Mouse (Mus musculus) heart, postnatal 4 days (tissue): ENCODE measurements around the gene Afm. TPM values are rescaled to one million over a fixed set of nuclear protein-coding genes. Genes with fewer than 3 reads are reported as not detected.

Experiments used
- DNase-seq: peaks from one replicate; pipeline ENCODE4 v3.0.0; 2021
- total RNA-seq, 2 experiments: library from RNA; stranded (reverse); gene quantifications; 2 replicates each; pipeline ENCODE4 v1.2.3; 2021

Gene Afm
- total RNA-seq = not detected

GRCm38 (mm10) chr5:90518356-90519100, at the start of gene Afm:
Afm (plus strand) TSS chr5:90518932.
- no peak for DNase-seq

DNA sequence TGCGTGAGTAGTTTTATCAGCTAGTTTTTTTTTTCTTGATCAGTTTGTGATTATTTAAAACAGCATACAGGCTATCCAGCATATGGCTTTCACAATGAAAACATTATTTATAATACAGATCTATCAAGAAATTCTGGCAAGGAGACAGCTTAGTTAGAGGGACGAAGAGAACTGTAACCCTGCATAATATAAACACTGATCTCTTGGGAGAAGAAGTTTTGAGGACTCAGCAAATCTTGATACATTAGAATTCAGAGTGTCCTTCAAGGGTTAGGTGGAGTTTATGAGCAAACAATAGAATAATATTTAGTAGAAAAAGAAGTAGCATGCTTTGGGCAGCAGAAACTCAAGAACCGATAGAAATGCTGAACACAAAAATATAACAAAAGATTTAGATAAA, 47.9 kb upstream of the Afm start:
- no peak for DNase-seq

DNA sequence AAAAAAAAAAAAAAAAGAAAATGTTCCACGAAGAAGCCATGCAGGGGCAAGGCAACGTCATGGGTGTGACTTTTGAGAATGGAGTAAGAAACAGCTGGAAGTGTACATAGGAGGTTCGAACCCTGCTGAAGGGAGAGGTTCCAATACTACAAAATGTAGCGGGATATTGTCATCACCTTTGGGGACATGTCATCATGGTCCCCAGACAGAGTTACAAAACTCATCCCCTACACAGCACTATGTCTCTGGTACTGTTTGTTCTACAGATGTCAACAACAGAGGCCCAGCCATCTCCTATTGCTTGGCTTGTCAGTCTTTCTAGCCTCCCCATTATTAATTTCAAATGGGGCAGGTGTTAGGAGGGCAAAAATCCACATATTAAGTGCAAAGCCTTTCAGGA, 44.8 kb upstream of the Afm start:
- DNase-seq = no peak

GRCm38 (mm10) chr5:90474369-90474768, 44.4 kb upstream of the Afm start:
- DNase-seq = no peak

DNA sequence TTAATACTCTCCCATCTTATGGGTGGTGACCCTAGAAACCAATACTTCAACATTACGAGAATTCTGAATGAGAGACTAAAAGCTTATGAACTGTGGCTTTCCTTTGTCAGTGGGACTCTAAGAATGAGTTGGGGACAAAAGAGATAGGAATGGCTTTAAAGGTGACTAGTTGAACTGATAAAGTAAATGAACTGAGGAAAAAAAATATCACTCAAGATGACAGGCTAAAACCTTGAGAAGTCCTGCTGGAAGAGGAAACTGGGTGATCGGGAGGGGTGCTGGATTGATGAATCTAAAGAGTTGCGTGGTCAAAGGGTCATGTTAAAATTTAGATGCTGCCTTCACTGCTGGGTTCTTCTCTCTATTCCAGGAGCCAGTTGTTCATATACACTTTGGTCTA, 42.0 kb upstream of the Afm start:
- DNase-seq = no peak

GRCm38 (mm10) chr5:90477308-90478140, 41.2 kb upstream of the Afm start:
- no peak for DNase-seq

GRCm38 (mm10) chr5:90478886-90479285, 39.8 kb upstream of the Afm start:
- DNase-seq = no peak

GRCm38 (mm10) chr5:90485597-90485996, 33.1 kb upstream of the Afm start:
- no peak for DNase-seq

DNA sequence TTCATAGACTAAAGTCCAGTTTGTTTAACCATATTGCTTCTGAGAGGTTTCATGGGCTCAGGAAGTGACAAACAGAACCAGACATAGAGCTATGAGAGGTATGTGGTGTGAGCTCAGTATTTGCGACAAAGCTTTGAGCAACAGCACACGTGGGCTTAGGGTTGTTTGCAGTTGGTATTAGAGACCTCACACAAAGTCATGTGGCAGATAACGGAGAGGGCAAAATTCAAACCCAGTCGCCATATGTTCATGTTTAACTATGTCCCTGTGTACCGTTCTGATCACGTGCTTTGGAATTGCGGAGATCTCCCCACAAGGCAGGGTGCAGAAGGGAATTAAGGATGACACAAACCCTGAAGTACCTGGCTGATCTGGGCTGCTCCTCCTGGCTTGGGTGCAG, 30.4 kb upstream of the Afm start:
- no peak for DNase-seq

DNA sequence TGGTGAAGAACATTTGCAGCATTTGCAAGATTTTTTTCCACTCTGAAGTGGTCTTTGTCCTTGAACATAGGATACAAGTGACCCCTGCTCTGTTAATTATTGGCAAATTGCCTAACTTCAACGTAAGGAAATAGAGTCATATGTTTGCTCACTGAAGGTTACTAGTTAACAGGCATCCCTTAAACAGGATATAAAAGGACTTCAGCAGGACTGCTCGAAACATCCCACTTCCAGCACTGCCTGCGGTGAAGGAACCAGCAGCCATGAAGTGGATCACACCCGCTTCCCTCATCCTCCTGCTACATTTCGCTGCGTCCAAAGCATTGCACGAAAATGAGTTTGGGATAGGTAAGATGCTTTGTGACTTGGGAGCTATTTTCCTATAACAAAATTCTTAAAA, 28.2 kb upstream of the Afm start, which contains the start of gene Afp:
Gene Afp, plus strand, starts transcription at position 220 of the 400 bp plus-strand sequence.
- DNase-seq = no peak

DNA sequence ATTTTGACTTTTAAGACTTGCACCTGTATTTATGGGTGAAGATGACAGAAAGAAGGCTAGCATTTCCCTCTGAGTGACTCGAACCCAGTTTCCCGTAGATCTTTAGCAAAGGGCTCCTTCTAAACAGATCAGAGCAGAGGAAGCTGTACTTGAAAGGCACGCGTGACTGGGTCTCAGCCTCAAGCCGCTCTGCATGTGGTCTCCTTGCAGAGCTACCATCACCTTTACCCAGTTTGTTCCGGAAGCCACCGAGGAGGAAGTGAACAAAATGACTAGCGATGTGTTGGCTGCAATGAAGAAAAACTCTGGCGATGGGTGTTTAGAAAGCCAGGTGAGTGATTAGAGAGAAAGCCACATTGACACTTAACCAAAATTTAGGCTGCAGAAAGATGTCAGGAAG, 26.3 kb upstream of the Afm start:
- DNase-seq = no peak

DNA sequence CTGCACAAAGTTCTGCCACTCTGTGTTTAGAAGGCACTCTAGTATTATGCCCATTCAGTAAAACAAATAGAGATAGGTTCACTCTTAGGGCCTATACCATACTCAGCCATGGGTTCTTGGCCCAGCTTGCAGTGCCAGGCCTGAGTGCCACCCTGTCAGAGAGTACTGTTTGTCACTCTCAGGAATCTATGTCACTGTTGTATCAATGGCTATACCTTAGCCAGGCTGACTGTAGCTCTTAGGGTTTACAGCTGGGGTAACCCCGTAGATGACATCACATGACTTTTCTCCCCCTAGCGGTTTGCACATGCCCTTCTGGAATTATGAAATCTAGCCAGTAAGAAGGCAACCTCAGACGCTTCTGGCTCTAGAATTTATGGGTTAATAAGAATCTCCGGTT, 24.4 kb upstream of the Afm start:
- DNase-seq = no peak

- DNase-seq = no peak
Measured at GRCm38 (mm10) chr5:90499509-90499908, 19.2 kb upstream of the Afm start.

- DNase-seq = peak; percentile 83
Measured at GRCm38 (mm10) chr5:90500714-90501113, 18.0 kb upstream of the Afm start.

- DNase-seq = no peak
Measured at GRCm38 (mm10) chr5:90501752-90502151, 17.0 kb upstream of the Afm start.

DNA sequence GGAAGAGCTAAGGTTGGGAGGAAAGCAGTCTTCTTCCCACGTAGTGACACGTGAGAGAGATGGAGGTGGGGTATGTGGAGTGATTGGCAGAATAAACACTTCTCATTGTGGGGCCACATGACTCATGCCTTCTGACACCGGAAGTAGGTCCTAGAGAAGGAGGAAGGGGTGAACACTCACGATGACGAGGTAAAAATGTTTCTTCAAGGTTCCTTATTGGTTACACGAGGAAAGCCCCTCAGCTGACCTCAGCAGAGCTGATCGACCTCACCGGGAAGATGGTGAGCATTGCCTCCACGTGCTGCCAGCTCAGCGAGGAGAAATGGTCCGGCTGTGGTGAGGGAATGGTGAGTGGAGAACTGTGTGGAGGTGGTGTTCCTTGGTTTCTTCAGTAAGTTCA, 14.0 kb upstream of the Afm start:
- DNase-seq = no peak

- no peak for DNase-seq
Measured at GRCm38 (mm10) chr5:90506507-90506906, 12.2 kb upstream of the Afm start.

GRCm38 (mm10) chr5:90507411-90507949, 11.3 kb upstream of the Afm start:
- no peak for DNase-seq

DNA sequence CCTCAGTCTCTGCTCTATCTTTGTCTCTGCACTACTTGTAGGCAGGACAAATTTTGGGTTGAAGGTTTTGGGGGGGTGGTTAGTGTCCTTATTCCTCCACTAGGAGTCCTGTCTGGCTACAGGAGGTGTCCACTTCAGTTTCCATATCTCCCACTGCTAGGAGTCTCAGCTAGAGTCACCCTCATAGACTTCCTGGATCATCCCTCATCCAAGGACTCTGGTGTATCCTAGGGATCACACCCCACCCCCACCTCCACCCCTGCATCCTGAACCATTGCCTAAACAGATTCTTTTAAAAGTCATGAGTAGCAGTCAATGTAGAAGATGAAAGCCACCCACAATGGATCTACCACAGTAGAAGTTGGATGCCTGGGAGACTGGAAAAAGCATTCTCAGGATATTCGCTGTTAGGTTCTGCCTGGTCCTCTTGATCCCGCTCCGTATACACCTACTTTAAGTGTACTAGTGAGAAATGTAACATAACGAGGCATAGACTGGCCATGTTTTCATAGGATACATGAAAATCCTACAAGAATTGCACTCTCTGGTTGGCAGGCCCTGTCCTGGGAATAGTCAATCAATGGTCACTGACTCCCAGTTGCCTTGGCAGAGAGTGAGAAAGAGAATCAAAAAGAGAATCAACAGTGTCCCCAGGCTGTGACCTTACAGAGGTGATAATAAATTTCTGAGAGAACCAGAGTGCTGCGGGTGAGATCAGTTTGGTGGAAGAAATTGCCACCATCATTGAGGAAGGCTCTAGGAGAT, 8.7 kb upstream of the Afm start:
- no peak for DNase-seq

GRCm38 (mm10) chr5:90512288-90512955, 6.3 kb upstream of the Afm start:
- no peak for DNase-seq

DNA sequence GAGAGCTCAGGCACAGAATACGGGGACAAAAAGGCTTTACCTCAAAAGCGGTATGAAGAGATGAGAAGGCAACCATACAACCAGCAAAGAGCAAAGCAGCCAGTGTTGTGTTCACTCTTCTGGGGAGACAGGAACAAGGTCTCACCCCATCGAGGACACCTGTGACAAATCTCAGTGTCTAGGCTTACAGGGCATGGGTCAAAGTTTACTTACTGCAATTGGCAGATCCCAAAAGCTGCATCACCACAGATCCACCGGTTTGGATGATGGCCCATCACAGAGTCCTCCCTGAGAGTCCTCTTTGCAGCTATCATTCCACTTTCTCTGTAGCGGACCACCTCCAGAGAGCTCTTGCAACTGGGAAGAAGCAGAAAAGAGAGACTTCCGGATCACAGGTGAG, 3.2 kb upstream of the Afm start:
- DNase-seq = no peak

GRCm38 (mm10) chr5:90551191-90551590, 32.5 kb downstream of the Afm start:
- no peak for DNase-seq
